Mouse (Mus musculus): Measurements from ENCODE around the gene Rgl2.

The Rgl2 gene

DNA sequence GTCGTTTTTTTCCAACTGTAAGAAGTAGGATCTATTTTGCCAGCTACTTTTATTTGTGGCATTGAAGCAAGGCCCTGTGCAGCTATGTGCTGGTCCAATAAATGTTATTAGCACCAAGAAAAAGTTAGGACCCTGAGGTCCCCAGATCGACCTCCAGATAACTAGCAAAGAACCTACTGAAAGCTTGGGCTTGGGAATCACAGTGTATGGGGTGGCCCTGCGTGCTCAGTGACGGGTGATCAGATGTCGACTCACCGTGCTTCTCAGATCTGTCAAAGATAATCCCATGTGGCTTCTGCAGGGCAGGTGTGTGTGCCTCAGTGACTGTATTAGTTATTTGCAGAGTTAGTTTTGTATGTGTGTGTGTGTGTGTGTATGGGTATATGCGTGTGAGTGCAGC is 8.0 kb upstream of the Rgl2 start:
- peak in 1 of 2 experiments; percentile 3 for DNase-seq (ENCODE audit: low spot score in 2 of 2)

DNA sequence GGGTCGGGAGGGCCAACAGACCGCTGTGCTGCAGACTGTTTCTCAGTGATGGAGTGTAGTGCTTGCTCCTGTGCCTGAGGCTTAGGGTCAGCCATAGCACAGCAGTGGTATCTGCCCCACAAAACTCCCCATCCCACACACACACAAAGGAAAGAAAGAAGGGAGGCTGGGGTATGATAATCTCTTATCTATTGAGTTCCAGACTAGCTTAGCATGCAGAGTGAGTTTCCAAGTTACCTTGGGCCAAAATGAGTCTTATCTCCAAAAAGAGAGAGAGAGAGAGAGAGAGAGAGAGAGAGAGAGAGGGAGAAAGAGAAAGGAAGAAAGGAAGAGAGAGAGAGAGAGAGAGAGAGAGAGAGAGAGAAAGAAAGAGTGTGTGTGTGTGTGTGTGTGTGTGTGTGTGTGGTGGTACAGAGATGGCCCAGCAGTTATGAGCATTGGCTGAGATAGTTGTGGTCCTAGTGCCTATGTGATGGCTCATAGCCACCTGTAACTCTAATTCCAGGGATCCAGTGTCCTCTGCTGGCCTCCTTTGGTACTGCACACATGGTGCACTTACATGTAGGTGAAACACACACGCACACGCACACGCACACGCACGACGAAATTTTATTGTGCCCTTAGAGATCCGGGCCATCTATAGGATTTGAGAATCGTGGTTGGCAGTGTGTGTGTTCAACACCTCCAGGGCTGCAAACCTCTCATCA is 4.6 kb upstream of the Rgl2 start:
- DNase-seq (ENCODE audit: low spot score in 2 of 2): no peak

DNA sequence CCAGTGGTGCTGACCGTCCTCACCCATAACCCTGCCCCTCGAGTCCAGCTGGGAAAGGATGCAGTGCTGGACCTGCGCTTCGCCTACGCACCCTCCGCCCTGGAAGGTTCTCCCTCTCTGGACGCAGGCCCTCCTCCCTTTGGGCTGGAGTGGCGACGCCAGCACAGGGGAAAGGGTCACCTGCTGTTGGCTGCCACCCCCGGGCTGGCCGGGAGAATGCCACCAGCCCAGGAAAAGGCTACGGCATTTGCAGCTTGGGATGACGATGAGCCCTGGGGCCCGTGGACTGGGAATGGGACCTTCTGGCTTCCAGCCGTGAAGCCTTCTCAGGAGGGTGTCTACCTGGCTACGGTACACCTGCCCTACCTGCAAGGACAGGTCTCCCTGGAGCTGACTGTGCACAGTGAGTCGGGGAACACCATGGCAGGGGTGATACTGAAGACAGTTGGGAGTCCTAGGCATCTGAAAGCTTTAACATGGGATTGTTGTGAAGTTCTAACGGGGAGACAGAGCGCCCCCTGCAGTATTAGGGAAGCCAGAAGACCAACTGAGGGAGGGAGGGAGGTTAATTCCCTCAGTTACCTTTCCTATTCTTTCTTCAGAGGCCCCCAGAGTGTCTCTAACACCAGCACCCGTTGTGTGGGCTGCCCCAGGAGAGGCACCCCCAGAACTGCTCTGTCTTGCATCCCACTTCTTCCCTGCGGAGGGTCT is 3.8 kb upstream of the Rgl2 start:
- no peak for DNase-seq (ENCODE audit: low spot score in 2 of 2)

DNA sequence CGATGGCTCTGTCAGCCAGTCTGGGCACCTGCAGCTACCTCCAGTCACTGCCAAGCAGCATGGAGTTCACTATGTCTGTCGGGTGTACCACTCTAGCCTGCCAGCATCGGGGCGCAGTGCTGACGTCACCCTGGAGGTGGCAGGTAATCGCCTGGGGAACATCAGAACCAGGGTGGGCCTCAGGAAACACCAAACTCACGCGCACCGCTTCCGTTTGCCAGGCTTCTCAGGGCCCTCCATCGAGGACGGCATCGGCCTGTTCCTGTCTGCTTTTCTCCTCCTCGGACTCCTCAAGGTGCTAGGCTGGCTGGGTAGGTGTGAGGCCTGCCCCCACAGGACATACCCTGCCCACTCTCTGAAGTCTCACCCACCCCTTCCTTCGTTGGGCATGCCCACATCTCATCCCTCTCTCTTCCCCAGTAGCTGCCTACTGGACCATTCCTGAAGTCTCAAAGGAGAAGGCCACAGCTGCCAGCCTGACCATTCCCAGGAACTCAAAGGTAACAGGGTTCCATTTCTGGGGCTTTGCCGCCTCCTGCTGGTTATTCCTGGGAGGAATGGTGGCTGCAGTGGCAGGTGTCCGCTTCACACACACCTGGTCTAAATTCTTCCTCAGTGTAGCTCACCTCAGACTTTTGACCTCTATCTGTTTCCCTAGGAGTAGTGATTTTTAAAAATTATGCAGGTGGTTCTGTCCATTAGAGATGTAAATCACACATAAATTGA is 3.0 kb upstream of the Rgl2 start:
- no peak for DNase-seq (ENCODE audit: low spot score in 2 of 2)

DNA sequence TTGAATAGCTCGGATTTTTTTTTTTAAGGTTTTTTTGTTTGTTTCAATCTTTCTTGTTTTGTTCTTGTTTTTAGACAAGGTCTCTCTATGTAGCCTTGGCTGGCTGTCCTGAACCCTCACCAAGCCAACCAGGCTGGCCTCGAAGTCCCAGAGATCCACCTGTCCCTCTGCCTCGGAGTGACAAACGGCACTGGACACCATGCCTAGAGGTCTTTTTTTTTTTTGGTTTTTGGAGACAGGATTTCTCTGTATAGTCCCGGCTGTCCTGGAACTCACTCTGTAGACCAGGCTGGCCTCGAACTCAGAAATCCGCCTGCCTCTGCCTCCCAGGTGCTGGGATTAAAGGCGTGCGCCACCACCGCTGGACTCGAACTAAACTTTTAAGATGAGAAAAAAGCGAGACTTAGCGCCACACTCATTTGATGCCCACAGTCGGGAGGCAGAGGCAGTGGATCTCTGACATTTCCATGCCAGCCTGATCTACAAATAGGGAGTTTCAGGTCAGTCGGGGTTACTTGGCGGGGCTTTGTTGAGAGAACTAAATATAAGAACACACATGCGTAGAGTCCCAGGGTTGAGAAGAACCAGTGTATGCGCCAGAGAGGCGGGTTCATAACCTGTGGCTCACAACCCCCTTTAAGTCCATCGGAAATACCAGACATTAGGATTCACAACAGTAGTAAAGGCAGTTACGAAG is 944 bp upstream of the Rgl2 start:
- no peak for DNase-seq (ENCODE audit: low spot score in 2 of 2)

DNA sequence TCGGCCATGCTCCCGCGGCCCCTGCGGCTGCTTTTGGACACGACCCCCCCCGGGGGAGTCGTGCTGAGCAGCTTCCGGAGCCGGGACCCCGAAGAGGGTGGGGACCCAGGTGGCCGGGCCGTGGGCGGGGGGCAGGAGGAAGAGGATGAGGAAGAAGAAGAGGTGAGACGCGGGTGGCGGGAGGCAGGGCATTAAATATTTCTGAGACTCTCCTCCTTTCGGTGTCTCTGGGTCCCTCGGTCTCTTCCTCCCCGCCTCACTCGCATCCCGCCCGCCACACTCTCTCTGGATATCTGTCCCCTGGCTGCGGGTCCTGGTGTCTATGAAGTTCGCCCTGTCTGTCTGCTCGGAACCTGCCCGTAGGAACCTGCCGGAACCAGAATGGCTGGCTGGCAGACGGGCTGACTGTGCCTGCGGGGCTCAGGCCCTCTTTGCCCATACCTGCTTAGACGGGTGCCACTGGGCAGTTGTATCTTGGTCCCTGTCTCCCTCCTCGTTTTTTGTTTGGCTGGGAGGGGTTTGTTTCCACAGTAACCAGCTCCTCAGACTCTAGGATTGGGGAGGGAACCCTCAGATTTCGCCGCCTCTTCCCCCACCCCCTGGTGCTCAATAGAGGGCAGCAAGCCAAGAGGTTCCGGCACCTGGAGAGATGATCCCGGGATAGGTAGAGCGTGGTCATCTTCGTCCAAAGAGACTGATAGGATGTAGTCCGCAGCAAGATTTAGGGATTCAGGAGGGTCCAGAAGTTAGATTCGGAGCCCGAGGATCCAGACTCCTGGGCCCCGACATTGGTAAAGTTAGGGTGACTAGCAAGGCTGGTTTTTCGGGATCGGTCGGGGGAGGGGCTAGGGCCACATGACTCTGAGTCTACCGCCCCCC is 1.2 kb downstream of the Rgl2 start:
- DNase-seq (ENCODE audit: low spot score in 2 of 2): peak in 1 of 2 experiments; percentile 55

DNA sequence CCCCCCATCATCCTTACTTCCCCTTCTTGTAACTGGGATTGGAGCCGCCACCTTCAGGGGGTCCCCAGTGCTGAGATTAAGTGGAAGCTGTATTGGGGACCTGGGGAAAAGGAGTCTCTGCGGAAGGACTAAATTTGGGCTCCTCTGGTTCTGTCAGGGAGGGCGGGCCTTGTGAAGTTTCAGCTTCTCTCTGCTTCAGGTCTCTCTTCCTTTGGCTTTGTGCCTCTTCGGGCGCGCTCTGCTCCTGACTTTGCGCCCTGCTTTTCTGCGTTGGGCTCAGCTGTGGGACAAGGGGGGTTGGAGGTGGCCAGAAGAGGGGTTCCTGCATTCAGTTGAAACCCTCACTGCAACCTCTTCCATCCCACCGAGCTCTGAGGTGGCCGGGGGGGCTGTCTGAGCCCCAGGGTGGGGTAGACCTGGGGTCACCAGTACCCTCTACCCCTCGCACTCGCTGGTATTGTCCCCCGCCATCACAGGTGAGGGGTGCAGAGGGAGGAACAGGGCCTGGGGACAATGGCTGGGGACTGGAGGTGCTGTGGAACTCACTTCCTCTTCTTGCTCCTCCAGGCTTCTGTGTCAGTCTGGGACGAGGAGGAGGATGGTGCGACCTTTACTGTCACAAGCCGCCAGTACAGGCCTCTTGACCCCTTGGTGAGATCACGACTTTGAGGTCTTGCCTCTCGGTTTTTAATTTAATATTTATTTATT is 2.0 kb downstream of the Rgl2 start:
- no peak for DNase-seq (ENCODE audit: low spot score in 2 of 2)

DNA sequence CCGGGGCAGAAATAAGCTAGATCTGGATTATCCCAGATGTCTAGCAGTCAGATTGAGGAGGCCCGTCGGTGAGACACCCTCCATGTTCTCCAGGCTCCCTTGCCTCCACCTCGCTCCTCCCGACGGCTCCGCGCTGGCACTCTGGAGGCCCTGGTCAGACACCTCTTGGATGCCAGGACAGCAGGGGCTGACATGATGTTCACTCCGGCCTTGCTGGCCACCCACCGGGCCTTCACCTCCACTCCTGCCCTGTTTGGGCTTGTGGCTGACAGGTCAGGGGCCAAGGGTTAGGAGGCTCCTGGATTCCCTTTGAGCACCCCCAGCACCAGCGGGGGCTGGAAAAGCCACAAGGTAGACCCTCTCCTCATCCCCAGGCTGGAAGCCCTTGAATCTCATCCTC is 2.6 kb downstream of the Rgl2 start:
- no peak for DNase-seq (ENCODE audit: low spot score in 2 of 2)

DNA sequence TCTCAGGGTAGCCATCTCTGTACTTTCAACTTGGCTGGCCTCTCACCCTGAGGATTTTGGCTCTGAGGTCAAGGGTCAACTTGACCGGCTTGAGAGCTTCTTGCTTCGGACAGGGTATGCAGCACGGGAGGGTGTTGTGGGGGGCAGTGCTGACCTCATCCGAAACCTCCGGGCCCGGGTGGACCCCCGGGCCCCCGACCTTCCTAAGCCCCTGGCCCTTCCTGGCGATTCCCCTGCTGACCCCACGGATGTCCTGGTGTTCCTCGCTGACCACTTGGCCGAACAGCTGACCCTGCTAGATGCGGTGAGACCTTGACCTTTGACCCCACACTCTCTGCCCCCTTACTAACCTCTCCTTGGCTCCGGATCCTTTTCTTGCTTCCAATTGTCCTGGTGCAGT is 3.1 kb downstream of the Rgl2 start:
- DNase-seq (ENCODE audit: low spot score in 2 of 2): no peak

DNA sequence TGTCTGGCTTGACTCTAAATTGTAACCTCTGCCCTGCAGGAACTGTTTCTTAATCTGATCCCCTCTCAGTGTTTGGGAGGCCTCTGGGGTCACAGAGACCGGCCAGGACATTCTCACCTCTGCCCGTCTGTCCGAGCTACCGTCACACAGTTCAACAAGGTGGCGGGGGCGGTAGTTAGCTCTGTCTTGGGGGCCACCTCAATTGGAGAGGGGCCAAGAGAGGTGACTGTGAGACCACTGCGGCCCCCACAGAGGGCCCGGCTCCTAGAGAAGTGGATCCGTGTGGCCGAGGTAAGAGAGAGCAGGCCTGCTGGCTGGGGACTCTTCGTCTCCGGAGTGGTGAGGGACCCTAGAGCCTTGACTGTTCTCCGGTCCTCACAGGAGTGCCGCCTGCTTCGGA is 3.6 kb downstream of the Rgl2 start:
- no peak for DNase-seq (ENCODE audit: low spot score in 2 of 2)

DNA sequence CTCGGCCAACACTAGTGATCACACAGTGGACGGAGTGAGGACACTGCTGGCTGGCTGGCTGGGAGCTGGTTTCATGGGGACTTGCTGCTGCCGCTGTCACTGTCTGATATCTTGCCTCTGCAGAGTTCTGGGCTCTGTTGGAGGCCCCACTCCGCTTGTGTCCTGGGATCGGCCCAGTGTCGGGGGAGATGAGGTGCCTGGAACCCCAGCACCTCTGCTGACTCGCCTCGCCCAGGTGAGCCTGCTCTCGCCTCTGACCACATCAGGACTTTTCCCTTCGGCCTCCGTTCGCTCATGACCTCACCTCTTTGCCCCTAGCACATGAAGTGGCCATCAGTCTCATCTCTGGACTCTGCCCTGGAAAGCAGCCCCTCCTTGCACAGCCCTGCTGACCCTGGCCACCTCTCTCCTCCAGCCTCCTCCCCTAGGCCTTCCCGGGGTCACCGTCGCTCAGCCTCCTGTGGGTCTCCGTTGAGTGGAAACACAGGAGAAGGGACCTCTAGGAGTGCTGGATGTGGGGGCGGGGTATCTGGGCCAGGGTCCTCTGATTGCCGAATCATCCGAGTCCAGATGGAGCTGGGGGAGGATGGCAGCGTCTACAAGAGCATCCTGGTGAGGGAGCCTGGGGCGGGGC is 6.2 kb downstream of the Rgl2 start:
- no peak for DNase-seq (ENCODE audit: low spot score in 2 of 2)

DNA sequence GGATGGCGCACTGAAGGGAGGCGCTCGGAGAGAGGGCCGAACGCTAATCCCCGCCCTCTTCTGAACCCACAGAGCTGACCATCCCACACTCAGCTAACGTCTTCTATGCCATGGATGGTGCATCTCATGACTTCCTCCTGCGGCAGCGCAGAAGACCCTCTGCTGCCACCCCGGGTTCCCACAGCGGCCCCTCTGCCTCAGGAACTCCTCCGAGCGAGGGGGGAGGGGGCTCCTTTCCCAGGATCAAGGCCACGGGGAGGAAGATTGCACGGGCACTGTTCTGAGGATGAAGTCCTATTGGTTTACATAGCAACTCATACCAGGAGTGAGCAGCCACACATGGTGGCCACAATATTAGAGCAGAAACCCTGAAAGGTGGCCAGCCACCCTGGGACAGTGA is 7.7 kb downstream of the Rgl2 start:
- DNase-seq (ENCODE audit: low spot score in 2 of 2): no peak

DNA sequence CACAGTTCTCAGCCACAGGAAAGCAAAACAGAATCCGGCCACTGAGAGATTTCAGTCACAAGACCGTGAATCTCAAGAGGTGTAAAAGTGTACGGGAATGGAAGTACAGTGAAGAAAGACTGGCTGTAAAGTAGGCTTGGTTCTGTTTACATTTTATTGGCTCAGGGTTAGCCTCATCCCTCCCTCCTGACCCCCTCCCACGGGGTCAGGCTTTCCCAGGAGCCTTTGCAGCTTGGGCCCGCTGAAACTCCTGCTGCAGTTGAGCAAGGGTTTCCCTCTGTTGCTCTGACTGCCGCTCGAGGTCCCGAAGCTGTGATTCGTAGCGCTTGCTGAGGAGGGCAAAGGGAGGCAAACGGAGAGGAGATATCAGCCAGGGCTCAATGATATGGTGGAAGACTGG is 9.4 kb downstream of the Rgl2 start:
- no peak for DNase-seq (ENCODE audit: low spot score in 2 of 2)

DNA sequence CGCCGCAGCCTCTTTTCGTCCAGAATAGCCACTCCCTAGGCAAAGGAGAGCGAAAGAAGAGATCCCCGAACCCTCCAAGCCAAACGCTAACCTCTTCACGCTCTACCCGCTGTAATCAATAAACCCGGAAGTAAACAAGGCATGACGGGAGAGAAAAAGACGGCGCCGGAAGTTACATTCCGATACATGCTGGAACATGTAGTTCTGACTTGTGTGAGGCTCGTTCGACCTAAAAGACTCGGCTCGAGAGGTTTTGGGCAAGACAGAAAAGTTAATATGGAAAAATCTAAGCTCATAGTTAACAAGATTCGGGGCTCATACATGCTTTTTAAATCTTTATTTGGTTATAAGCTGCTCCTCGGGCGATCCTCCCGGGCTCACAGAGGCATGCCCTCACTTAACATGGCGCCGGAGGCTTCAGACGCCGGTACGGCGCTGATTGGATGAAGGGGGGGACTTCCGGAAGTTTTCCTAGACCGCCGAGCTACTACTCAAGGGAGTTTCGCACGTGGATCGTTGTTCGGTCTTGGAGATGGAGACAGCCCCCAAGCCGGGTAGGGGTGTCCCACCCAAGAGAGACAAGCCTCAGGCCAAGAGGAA is 11.0 kb downstream of the Rgl2 start, which contains the start of the genes Pfdn6 and Wdr46:
TSS of gene Pfdn6 (minus strand) at position 138 of the 600 bp plus-strand sequence.
TSS of gene Wdr46 (plus strand) at position 455 of the 600 bp plus-strand sequence.
- peak; percentile 72 to 76 for DNase-seq (ENCODE audit: low spot score in 2 of 2)

DNA sequence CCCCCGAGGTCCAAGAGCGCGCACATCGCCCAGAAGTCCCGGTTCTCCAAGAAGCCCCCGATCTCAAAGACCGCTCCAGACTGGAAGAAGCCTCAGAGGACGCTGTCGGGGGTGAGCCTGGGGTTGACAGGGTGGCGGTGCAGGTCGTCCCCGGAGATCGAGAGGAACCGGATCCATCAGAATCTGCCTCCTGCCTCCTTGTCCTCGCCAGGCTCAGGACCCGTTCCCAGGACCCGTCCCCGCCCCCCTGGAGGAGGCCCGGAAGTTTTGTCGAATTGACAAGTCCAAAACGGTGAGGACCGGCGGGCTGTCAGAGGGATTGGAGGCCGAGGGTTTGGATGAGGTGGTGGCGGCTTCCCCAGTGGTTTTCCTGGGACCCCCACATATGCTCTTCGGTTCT is 11.6 kb downstream of the Rgl2 start:
- DNase-seq (ENCODE audit: low spot score in 2 of 2): no peak

DNA sequence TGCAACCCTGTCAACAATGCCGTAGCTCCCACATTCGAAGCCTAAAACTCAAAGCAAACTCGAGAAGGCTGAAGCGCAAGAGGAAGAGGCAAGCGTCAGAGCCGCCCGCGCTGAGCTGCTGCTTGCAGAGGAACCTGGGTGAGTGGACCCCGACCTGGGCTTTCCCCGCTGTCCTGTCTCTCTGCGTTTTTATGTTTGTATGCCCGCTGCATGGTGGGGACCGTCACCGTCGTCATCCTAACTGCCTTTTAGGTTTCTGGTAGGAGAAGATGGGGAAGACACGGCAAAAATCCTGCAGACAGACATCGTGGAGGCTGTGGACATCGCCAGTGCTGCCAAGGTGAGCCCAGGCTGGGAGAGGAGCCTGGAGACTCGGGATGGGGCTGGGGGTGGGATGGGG is 12.0 kb downstream of the Rgl2 start:
- no peak for DNase-seq (ENCODE audit: low spot score in 2 of 2)

DNA sequence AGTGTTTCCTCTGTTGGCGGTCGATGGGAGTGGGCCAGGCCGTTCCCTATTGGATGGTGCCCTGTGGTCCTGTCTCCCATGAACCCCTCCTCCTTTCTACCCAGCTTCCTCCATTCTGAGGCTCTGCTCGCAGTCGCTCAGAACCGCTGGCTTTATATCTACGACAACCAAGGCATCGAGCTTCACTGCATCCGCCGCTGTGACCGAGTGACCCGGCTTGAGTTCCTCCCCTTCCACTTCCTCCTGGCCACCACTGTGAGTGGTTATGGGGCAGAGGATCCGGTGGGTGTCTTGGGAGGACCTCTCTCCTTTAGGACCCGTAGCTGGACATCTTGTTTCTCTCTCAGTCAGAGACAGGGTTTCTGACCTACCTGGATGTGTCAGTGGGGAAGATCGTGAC is 14.1 kb downstream of the Rgl2 start:
- DNase-seq (ENCODE audit: low spot score in 2 of 2): no peak

DNA sequence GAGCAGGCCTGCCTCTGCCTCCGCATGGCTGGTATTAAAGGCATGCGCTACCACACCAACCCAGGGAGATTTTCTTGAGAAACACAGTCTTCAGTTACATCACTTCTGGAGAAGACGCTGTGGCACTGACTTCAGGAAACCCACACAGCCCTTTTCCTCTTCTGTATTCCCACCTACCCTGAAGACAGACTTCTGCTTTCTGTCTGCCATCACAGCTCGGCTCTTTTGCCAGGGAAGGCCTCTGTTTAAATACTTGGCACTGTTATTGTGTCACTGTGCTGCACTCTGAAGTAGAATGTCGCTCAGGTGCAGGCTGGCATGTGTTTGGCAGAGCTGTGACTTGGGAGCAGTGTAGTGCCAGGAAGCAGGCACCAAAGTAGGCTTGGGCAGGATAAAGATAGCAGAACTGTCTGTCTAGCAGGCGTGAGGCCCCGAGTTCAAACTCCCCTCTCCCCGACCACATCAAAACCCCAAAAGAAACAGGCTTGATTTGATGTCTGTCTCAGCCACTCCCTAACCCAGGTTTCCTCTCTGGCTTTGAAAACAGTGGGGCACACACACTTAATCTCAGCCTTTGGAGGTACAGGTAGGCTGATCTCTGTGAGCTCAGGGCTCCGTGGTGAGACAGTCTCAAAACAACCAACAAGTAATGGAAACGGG is 18.2 kb downstream of the Rgl2 start:
- no peak for DNase-seq (ENCODE audit: low spot score in 2 of 2)
